In genomic region chr13:25893150-25893549, GRCm38 (mm10) we compare ENCODE assay signal across 29 mouse cellular contexts.
DNase-seq lines count a peak whose midpoint lies in the region; ATAC-seq and TF ChIP-seq lines count a peak whose summit lies in the region.
"Had no signal": no experiment of that assay in that cellular context is flagged by ENCODE, and none has a peak within 500 bp of the region (broad histone marks: within the 10 kb centered on the region; RNA-seq: fewer than 3 reads in every experiment).

No protein-coding gene starts in this region.

- H3K27ac ChIP-seq in embryonic facial prominence, embryonic 14.5 days (replicated peaks; ENCODE audit: low read depth, low read length), result no peak overlapping the region
- H3K27ac ChIP-seq in embryonic facial prominence, embryonic 10.5 days (replicated peaks), result no peak overlapping the region
- no peak overlapping the region for H3K27ac ChIP-seq in kidney, postnatal 0 days
- no peak overlapping the region for H3K27ac ChIP-seq in kidney, adult 2 months (ENCODE audit: insufficient read depth, low read depth, low read length)
- H3K27ac ChIP-seq: embryonic facial prominence, embryonic 12.5 days; embryonic facial prominence, embryonic 15.5 days; forebrain, embryonic 10.5 days; forebrain, embryonic 12.5 days had no signal

- ATAC-seq in embryonic facial prominence, embryonic 14.5 days (ENCODE audit: low read depth), result peak; percentile 68; the same call in 1 of the 2 replicates
- ATAC-seq in kidney, postnatal 0 days (replicated peaks; ENCODE audit: low FRiP score, low read depth), result no peak
- ATAC-seq: CD4-positive, CD25-positive, alpha-beta regulatory T cell, adult 4 months; forebrain, embryonic 14.5 days; forebrain, embryonic 16.5 days had no signal

- no peak overlapping the region for H3K9ac ChIP-seq in embryonic facial prominence, embryonic 14.5 days (ENCODE audit: low read depth, low read length)
- no peak overlapping the region for H3K9ac ChIP-seq in kidney, postnatal 0 days (ENCODE audit: low read depth, low read length)
- H3K9ac ChIP-seq: embryonic facial prominence, embryonic 12.5 days; embryonic facial prominence, embryonic 15.5 days; forebrain, embryonic 12.5 days had no signal

- no peaks in the 10 kb centered on the region for H3K4me1 ChIP-seq in embryonic facial prominence, embryonic 14.5 days (ENCODE audit: control insufficient read depth, insufficient read depth, low read length)
- H3K4me1 ChIP-seq in embryonic facial prominence, embryonic 10.5 days, result no peaks in the 10 kb centered on the region
- H3K4me1 ChIP-seq in kidney, postnatal 0 days (replicated peaks; ENCODE audit: insufficient read depth, low read length), result no peaks in the 10 kb centered on the region
- H3K4me1 ChIP-seq in kidney, adult 2 months (ENCODE audit: control insufficient read depth, insufficient read depth, low read length), result no peaks in the 10 kb centered on the region
- H3K4me1 ChIP-seq: embryonic facial prominence, embryonic 12.5 days; embryonic facial prominence, embryonic 15.5 days; forebrain, embryonic 10.5 days; forebrain, embryonic 12.5 days had no signal

- TF ChIP-seq CTCF in kidney, postnatal 0 days (IDR thresholded peaks at IDR 0.05; ENCODE audit: low read depth), result no peak
- no peak for TF ChIP-seq CTCF in kidney, adult 2 months (conservative IDR thresholded peaks at IDR 0.05; ENCODE audit: insufficient read depth, insufficient read length, low read depth, low read length)

- H3K9me3 ChIP-seq in embryonic facial prominence, embryonic 14.5 days (ENCODE audit: control insufficient read depth, low read length), result no peaks in the 10 kb centered on the region
- no peaks in the 10 kb centered on the region for H3K9me3 ChIP-seq in embryonic facial prominence, embryonic 10.5 days
- no peaks in the 10 kb centered on the region for H3K9me3 ChIP-seq in kidney, postnatal 0 days (replicated peaks; ENCODE audit: low read length)
- H3K9me3 ChIP-seq: embryonic facial prominence, embryonic 12.5 days; embryonic facial prominence, embryonic 15.5 days; forebrain, embryonic 10.5 days; forebrain, embryonic 12.5 days; G1E had no signal

- no peaks in the 10 kb centered on the region for H3K27me3 ChIP-seq in embryonic facial prominence, embryonic 14.5 days (replicated peaks; ENCODE audit: control insufficient read depth, insufficient read depth, low read length)
- H3K27me3 ChIP-seq in embryonic facial prominence, embryonic 10.5 days (replicated peaks; ENCODE audit: low read depth, poor library complexity, severe bottlenecking), result no peaks in the 10 kb centered on the region
- no peaks in the 10 kb centered on the region for H3K27me3 ChIP-seq in kidney, postnatal 0 days (ENCODE audit: insufficient read depth, low read length)
- no peaks in the 10 kb centered on the region for H3K27me3 ChIP-seq in kidney, adult 2 months (replicated peaks; ENCODE audit: control insufficient read depth, insufficient read depth, low read length)
- H3K27me3 ChIP-seq: CH12.LX; embryonic facial prominence, embryonic 12.5 days; embryonic facial prominence, embryonic 15.5 days; forebrain, embryonic 12.5 days had no signal

- H3K36me3 ChIP-seq in embryonic facial prominence, embryonic 14.5 days (ENCODE audit: control insufficient read depth, insufficient read depth, low read length), result no peaks in the 10 kb centered on the region
- no peaks in the 10 kb centered on the region for H3K36me3 ChIP-seq in embryonic facial prominence, embryonic 10.5 days (replicated peaks)
- no peaks in the 10 kb centered on the region for H3K36me3 ChIP-seq in kidney, postnatal 0 days (ENCODE audit: insufficient read depth, low read length)
- H3K36me3 ChIP-seq in kidney, adult 2 months (ENCODE audit: control insufficient read depth, insufficient read depth, low read length), result no peaks in the 10 kb centered on the region
- H3K36me3 ChIP-seq: embryonic facial prominence, embryonic 12.5 days; embryonic facial prominence, embryonic 15.5 days; forebrain, embryonic 10.5 days; forebrain, embryonic 12.5 days; G1E had no signal

- H3K4me2 ChIP-seq in embryonic facial prominence, embryonic 14.5 days (ENCODE audit: low read depth, low read length), result no peak overlapping the region
- H3K4me2 ChIP-seq in kidney, postnatal 0 days (ENCODE audit: low read length), result no peak overlapping the region
- H3K4me2 ChIP-seq: embryonic facial prominence, embryonic 12.5 days; embryonic facial prominence, embryonic 15.5 days; forebrain, embryonic 12.5 days had no signal

- TF ChIP-seq POLR2A in kidney, adult 2 months (IDR thresholded peaks at IDR 0.05; ENCODE audit: low read depth, low read length), result no peak

- peak; percentile 16 for DNase-seq in embryonic facial prominence, embryonic 14.5 days (ENCODE audit: low spot score)
- no peak for DNase-seq in embryonic facial prominence, embryonic 10.5 days (ENCODE audit: low spot score)
- peak; percentile 10 for DNase-seq in kidney, postnatal 0 days (ENCODE audit: low spot score)
- DNase-seq in kidney, adult 8-10 months, result no peak
- DNase-seq in kidney, postnatal 14 days, result peak; percentile 2
- DNase-seq in kidney, adult 2 months, result no peak
- DNase-seq in retina, postnatal 1 day, result peak; percentile 22
- DNase-seq in retina, embryonic 14.5 days (ENCODE audit: low spot score), result no peak
- DNase-seq: adrenal gland, adult 2 months; adrenal gland, postnatal 10 days; adrenal gland, postnatal 25 days; B cell, adult 2 months; cerebellum, adult 11 months; cerebellum, adult 18-20 months; cerebellum, adult 8-10 months; cerebellum, adult 9-11 months; cerebellum, postnatal 14 days; cerebellum, postnatal 36 days; embryo, embryonic 11 days had no signal

- H3K4me3 ChIP-seq in embryonic facial prominence, embryonic 14.5 days (ENCODE audit: low read depth, low read length), result no peak overlapping the region
- H3K4me3 ChIP-seq in embryonic facial prominence, embryonic 10.5 days, result no peak overlapping the region
- no peak overlapping the region for H3K4me3 ChIP-seq in kidney, postnatal 0 days (replicated peaks; ENCODE audit: low read depth, low read length)
- H3K4me3 ChIP-seq in kidney, adult 2 months (ENCODE audit: insufficient read depth, low read depth, low read length), result no peak overlapping the region
- H3K4me3 ChIP-seq: embryonic facial prominence, embryonic 12.5 days; embryonic facial prominence, embryonic 15.5 days; erythroblast, embryonic 14.5 days; forebrain, embryonic 10.5 days; forebrain, embryonic 12.5 days had no signal

- WGBS in embryonic facial prominence, embryonic 14.5 days, result 63% methylated on average over 2 of the region's 2 CpGs
- 45% methylated on average over 2 of the region's 2 CpGs for WGBS in embryonic facial prominence, embryonic 10.5 days
- WGBS in kidney, postnatal 0 days, result 10% methylated on average over 2 of the region's 2 CpGs
- WGBS in kidney, adult 2 months, result 8% methylated on average over 2 of the region's 2 CpGs

Comparison
In these comparisons a context has a peak if more than half of its experiments do, and no peak if none do; other contexts are left out.
1. DNase-seq: peak in embryonic facial prominence, embryonic 14.5 days (single experiment), kidney, postnatal 0 days (single experiment), kidney, postnatal 14 days (single experiment) and retina, postnatal 1 day (single experiment); none in embryonic facial prominence, embryonic 10.5 days (single experiment), kidney, adult 8-10 months (0 of 2), kidney, adult 2 months (single experiment) and retina, embryonic 14.5 days (single experiment).